Mouse (Mus musculus) C3H10T1/2 (cell line): Measurements from ENCODE around the gene Ltbp3. TPM values are rescaled to one million over a fixed set of nuclear protein-coding genes. Genes with fewer than 3 reads are reported as not detected.

ENCODE experiments used
- polyA plus RNA-seq, 2 experiments: library from polyadenylated mRNA; unstranded; fragments of >200 nt; fragmentation: generic; extraction: Trizol; gene quantifications; one replicate each; pipeline ENCODE4 v1.2.1; 2012; ENCODE audit warnings: missing spikeins in 2 of 2

The Ltbp3 gene
- 100 to 1,000 TPM; 107 to 343 TPM for polyA plus RNA-seq

GRCm38 (mm10) chr19:5740320-5741317, at the start of gene Ltbp3:
Ltbp3 (plus strand) TSS chr19:5740904.

GRCm38 (mm10) chr19:5704163-5704800, 36.4 kb upstream of the Ltbp3 start, which contains the start of gene Kcnk7:
Kcnk7 (plus strand) TSS chr19:5704367.

DNA sequence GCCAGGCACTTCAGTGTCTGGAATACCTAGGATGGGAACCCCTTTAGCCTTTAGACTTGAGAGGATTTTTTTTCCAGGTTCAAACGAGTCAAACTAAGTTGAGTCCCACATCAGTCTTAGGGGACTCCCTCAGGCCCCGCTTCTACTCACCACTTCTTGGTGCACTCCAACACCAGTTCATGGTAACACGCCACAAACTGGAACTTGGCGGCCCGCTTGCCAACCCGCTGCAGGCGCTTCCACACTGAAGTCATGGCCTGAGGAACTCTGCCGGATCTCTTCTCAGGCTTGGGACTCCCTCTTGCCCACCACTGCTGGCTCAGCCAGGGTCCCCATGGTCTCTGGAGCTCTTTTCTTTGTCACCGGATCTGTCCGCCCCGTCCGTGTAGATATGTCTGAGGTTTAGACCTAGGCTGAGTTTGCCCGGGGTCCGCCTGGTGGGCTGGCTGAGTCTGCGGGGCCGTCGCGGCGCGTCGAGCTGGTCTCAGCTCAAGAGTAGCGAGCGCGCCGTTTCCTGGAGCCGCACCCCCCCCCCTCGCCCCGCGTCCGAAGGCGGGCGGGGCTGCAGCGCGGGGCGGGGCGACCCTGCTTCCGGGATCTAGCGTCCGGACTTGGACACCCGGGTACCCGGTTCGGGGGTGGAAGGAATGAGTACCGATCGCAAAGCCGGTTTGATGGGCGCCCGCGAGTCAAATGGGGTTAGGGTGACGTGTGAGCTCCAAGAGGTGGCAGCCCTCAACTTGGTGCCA, 14.8 kb upstream of the Ltbp3 start, which contains the start of gene Ehbp1l1:
TSS of gene Ehbp1l1 (minus strand) at position 551 of the 749 bp plus-strand sequence.

GRCm38 (mm10) chr19:5729444-5729815, 11.3 kb upstream of the Ltbp3 start, which contains the start of gene Fam89b:
Fam89b (minus strand) TSS chr19:5729653.

DNA sequence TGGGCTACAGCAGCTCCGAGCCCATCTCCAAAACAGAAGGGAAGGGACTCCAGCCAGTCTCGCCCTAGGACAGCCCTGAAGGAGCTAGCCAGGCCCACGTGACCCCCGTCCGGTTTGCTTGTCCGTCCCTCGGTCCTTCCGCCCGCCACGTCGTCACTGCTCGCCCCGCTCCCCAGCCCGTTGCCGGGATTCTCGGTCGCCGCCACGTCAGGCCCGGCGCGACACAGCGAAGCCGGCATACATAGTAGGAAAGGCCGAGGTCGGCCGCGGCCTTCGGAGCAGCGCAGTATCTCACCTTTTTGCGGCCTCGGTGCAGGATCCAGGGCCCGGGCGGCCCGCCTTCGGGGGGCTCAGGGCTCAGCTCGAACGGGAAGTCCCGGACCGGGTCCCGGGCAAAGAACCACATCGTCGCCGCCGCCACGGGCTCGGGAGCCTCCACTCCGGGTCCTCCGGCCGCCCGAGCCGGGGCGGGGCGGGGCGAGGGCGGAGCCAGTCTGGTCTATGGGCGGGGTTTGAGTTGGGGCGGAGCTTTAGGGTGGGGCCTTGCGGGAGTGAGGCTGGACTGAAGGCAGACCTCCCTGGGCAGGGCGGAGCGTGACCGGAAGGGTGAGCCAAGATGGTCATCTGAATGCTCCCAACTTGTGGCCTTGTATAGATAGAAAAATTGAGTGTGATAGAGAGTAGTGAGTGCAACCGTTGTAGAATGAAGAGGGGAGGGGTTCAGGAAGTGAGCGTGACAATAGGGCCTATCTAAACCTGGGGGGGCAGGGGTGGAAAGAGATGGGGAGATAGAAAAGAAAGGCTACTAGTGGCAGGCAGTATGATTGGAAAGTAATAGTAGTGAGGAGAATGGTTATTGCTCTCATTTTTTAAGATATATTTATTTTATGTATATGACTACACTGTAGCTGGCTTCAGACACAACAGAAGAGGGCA, 30.5 kb downstream of the Ltbp3 start, which contains the start of gene Scyl1:
TSS of gene Scyl1 (minus strand) at position 495 of the 936 bp plus-strand sequence.

Other genes with a start within 250 kb of the Ltbp3 start
- gene 1700020D05Rik, start 237.1 kb upstream of the Ltbp3 start, polyA plus RNA-seq = under 1 TPM; 0.05 to 0.50 TPM
- 1 to 10 TPM; 1.8 to 8.4 TPM for gene Snx32, start 230.4 kb upstream of the Ltbp3 start, polyA plus RNA-seq
- gene Ovol1, start 180.3 kb upstream of the Ltbp3 start, polyA plus RNA-seq = under 1 TPM in 1 of 2 experiments, not detected in 1; 0.02 TPM
- gene Ap5b1, start 172.9 kb upstream of the Ltbp3 start, polyA plus RNA-seq = 1 to 10 TPM; 6.6 to 7.6 TPM
- gene Rnaseh2c, start 139.0 kb upstream of the Ltbp3 start, polyA plus RNA-seq = 100 to 1,000 TPM; 102 to 285 TPM
- gene Kat5, start 130.7 kb upstream of the Ltbp3 start, polyA plus RNA-seq = 10 to 100 TPM; 20.8 to 66.9 TPM
- gene Rela, start 103.4 kb upstream of the Ltbp3 start, polyA plus RNA-seq = 10 to 100 TPM; 47.2 to 73.0 TPM
- gene Sipa1, start 77.2 kb upstream of the Ltbp3 start, polyA plus RNA-seq = 10 to 100 TPM; 21.0 to 36.8 TPM
- 10 to 100 TPM; 11.6 to 19.5 TPM for gene Map3k11, start 52.2 kb upstream of the Ltbp3 start, polyA plus RNA-seq
- gene Pcnx3, start 52.0 kb upstream of the Ltbp3 start, polyA plus RNA-seq = 10 to 100 TPM; 16.2 to 56.0 TPM
- gene Kcnk7, start 36.5 kb upstream of the Ltbp3 start, polyA plus RNA-seq = under 1 TPM; 0.02 to 0.18 TPM
- gene Ehbp1l1, start 14.6 kb upstream of the Ltbp3 start, polyA plus RNA-seq = 10 to 100 TPM; 24.1 to 35.5 TPM
- gene Fam89b, start 11.3 kb upstream of the Ltbp3 start, polyA plus RNA-seq = 100 to 1,000 TPM; 158 to 183 TPM
- 10 to 100 TPM; 46.7 to 81.2 TPM for gene Scyl1, start 30.5 kb downstream of the Ltbp3 start, polyA plus RNA-seq
- gene Frmd8, start 134.4 kb downstream of the Ltbp3 start, polyA plus RNA-seq = 10 to 100 TPM; 22.0 to 31.9 TPM
- gene Slc25a45, start 136.9 kb downstream of the Ltbp3 start, polyA plus RNA-seq = 10 to 100 TPM in 1 of 2 experiments, 1 to 10 TPM in 1; 4.8 to 25.6 TPM
- 1 to 10 TPM in 1 of 2 experiments, under 1 TPM in 1; 0.46 to 1.5 TPM for gene Tigd3, start 153.2 kb downstream of the Ltbp3 start, polyA plus RNA-seq
- gene Dpf2, start 172.1 kb downstream of the Ltbp3 start, polyA plus RNA-seq = 10 to 100 TPM; 36.2 to 93.5 TPM
- 10 to 100 TPM; 28.5 to 39.7 TPM for gene Cdc42ep2, start 183.9 kb downstream of the Ltbp3 start, polyA plus RNA-seq
- gene Pola2, start 223.3 kb downstream of the Ltbp3 start, polyA plus RNA-seq = 10 to 100 TPM; 33.2 to 41.9 TPM
- under 1 TPM in 1 of 2 experiments, not detected in 1; 0.05 TPM for gene Slc22a20, start 245.2 kb downstream of the Ltbp3 start, polyA plus RNA-seq